Mouse (Mus musculus): ENCODE measurements around the gene Plrg1.

The Plrg1 gene

DNA sequence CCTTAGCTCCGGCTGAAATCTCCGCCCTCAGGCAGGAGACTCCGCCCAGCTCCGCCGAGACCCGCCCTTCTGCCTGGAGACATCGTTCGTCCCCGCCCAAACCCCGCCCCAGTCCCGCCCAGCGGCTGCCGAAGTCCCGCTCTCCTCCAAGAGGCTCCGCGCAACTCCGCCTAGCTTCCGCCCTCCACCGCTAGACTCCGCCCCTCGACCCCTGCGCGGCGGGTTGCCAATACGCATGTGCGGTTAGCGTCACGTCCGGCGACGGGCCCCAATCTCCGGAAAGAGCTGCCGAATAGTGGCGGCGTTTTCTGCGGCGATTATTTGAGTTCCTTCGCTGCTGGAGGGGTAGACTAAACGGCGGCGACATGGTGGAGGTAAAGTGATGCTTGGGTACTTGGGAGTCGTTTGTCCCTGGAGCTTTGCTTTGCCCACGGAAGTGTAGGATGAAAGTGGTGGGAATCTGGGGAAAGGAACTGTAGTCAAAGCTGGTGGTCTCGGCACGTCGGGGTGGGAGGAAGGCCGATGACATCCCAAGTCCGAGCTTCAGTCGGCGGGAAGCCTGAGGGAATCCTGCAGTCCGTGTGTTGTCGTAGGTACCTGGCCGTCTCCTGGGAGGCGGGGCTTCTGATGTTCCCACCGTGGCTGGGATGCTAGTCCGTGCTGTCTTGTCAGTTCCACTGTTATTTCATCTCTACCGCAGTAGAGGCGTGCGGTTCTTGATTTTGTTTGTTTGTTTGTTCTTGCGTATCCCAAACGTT, at the start of gene Plrg1:
Gene Plrg1 (plus strand): TSS at position 242 of the 758 bp plus-strand sequence.
- in situ Hi-C loops (cut with MboI, MseI), result no loop called here

DNA sequence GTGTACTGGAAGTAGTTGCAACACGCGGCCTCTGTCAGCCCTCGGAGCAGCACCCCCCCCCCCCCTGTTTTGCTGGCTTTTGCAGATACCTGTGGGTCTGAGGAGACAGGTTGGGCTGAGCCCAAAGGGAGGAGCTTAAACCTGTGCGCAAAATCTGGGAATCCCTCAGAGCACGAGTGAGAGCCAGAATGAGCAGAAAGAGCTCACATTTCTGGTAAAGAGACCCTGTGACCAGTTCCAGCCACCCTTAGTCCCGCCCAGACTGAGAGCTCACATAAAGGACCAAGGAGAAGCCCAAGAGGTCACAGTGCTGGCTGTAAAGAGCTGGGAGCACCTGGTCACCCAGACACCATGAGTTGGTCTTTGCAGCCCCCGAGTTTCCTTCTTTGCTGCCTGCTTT, 47.8 kb upstream of the Plrg1 start, which contains the start of gene Fgg:
Gene Fgg (plus strand): TSS at position 168 of the 400 bp plus-strand sequence.
- in situ Hi-C loops (cut with MboI, MseI), result no loop called here

DNA sequence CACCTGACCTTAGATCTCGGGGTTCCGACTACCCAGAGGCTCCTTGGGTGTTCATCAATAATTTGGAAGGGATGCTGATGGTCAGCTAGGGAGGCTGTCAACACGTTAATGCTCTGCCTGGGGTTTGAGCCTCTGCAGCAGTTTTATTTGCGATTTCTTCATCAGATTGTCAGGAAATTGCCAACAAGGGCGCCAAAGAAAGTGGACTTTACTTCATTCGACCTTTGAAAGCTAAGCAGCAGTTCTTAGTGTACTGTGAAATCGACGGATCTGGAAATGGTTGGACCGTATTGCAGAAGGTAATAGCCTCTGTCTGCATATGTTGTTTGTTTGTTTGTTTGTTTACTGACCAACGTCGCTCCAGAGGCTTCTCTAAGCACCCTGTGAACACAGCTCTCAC, 45.0 kb upstream of the Plrg1 start:
- in situ Hi-C loops (cut with MboI, MseI), result no loop called here

DNA sequence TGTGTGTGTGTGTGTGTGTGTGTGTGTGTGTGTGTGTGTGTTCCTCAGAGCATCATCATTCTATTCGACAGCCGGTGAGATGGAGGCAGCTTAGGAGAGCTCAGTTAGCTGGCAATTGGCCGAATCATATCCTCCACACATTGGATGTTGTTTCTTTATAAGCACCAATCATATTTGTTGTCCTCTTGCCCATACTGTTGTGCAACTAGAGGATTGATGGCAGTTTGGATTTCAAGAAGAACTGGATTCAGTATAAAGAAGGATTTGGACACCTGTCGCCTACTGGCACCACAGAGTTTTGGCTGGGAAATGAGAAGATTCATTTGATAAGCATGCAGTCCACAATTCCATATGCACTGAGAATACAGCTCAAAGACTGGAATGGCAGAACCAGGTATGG, 44.2 kb upstream of the Plrg1 start:
- in situ Hi-C loops (cut with MboI, MseI), result no loop called here

DNA sequence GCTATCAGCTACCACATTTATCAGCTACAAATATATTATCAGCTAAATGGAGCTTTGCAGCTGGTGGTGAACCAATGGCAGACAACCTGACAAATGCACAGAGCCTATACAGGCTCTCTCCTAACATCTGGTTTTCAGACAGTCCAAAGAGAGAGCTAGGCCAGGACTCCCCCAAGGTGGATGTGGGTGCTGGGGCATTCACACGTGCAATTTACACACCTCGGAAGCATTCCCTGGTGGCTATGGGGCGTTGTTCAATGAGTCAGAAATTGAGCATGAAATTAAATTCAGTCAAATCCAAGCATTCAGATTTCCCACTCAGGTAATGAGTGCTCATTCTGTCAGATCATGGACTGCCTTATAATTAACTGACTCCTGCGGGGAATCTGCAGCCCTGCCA, 43.8 kb upstream of the Plrg1 start:
- in situ Hi-C loops (cut with MboI, MseI), result no loop called here

DNA sequence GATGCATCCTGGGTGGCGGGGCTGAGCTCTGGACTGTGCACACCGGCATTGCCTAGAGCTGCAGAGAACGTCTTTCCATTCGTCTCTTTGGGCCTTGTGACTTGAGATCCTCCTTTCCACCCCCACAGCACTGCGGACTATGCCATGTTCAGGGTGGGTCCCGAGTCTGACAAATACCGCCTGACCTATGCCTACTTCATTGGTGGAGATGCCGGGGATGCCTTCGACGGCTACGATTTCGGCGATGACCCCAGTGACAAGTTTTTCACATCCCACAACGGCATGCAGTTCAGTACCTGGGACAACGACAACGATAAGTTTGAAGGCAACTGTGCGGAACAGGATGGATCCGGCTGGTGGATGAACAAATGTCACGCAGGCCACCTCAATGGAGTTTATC, 42.7 kb upstream of the Plrg1 start:
- in situ Hi-C loops (cut with MboI, MseI), result no loop called here

DNA sequence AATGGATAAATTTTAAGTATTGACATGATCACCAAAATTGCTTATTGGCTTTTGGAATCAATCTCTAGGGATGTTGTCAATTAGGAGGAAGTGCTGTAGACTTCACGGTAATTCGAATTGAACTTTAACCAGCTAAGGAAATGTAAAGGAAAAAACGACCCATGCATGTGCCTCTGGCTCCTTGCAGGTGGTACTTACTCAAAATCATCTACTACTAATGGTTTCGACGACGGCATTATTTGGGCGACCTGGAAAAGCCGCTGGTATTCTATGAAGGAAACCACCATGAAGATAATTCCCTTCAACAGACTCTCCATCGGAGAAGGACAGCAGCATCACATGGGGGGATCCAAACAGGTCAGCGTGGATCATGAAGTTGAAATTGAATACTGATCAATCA, 41.4 kb upstream of the Plrg1 start:
- in situ Hi-C loops (cut with MboI, MseI), result no loop called here

DNA sequence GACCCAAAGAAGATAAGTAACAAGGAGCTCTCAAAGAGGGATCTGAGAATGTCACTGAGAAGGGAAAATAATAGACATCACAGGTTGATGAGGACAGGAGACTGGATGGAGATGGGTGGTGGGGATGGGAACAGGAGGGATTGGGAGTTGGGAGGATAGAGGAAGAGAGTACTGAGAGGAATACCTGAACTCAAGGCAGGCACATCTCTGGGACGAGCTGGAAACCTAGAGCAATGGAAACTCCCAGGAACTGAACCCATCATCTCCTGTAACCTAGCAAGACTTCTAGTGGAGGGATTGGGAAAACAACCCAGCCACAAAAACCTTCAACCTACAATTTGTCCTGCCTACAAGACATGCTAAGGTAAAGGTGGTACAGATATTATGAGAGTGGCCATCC, 39.1 kb upstream of the Plrg1 start:
- in situ Hi-C loops (cut with MboI, MseI), result no loop called here

DNA sequence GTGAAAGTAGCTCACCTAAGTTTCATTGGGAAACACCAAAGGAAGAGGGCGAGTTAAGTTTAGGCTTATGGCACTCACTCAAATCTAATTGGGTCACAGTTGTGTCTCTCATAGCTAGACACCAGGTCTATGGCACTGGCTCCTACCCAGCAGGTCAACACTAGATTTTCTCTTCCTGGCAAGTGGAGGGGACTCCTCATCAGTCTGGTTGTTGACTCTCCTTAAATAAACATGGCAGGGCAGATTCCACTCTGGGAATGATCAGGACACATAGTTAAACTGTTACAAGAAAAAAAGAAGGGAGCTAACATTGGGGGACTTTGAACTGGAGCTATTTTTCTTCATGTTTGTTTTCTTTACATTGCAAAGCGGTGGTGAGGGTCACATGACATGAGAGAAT, 34.9 kb upstream of the Plrg1 start:
- in situ Hi-C loops (cut with MboI, MseI), result no loop called here

DNA sequence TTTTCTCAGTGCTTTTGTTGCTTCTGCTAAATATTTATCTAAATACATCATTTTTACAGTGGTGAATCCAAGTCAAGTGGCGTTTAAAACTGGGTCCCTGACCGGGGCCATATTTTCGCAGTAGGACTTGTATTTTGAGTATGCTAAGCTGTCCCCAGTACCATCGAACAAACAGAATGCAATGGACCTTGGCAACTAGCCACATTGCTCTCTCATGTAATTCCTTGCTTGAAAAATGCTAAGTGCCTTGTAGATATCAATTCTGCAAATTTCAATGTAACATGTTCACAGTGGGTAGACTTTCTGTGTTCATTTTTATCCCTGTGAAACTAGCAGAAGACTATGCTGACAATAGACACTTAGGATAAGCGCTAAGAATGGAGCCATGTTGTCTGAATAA, 34.1 kb upstream of the Plrg1 start:
- in situ Hi-C loops (cut with MboI, MseI), result no loop called here

DNA sequence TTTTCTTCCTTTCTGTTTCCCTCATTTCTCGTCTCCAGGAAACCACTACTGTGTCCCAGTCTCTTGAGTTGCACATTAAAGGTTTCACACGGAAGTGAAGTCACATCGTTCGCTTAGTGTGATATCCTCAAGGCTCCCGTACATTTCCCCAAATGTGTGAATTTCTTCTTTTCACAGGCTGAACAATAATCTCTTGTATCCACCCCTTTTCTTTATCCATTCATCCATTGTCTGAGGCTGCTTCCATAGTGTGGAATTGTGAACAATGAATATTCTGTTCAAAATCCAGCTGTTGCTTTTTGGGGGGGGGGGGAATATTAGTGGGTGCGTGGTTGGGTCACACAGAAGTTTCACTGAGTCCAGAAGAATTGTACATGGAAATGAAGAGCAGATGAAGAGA, 30.3 kb upstream of the Plrg1 start:
- in situ Hi-C loops (cut with MboI, MseI), result no loop called here

DNA sequence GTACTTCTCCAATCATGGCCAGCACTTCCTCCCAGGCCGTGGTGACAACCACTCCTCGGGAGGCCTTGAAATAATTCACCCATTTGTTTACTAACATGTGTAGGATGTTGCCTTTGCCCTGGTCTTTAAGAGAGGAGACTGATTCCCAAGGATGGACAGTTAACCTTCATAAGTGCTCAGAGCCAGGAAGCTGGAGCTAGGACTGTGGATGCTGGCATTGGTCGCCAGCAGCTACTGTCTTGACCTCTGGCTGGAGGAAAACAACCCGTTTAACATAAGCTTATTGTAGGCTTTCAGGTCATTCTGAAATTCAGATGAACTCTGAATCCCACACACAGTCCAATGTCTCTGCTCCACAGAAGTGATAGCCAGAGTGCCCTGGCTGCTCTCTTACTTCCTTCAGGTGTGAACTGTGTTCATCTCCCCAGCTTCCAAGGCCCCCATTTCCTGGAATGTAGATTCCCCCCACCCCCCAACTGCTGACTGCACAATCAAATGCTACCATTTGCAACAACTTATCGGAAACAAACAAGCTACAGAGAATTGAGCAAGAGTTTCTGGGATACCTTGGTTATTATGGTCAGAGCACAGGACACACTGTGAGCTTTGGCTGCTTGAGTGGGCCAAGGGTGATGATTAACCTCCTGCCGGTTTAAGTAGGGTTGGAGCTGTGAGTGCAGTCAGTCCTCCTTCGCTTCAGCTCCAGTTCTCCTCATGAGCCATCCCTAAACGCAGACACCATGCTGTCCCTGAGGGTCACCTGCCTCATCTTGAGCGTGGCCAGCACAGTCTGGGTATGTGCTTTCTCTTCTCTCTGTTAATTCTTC, 29.6 kb upstream of the Plrg1 start, which contains the start of gene Fga:
Gene Fga (plus strand): TSS at position 602 of the 827 bp plus-strand sequence.
- in situ Hi-C loops (cut with MboI, MseI), result no loop called here

DNA sequence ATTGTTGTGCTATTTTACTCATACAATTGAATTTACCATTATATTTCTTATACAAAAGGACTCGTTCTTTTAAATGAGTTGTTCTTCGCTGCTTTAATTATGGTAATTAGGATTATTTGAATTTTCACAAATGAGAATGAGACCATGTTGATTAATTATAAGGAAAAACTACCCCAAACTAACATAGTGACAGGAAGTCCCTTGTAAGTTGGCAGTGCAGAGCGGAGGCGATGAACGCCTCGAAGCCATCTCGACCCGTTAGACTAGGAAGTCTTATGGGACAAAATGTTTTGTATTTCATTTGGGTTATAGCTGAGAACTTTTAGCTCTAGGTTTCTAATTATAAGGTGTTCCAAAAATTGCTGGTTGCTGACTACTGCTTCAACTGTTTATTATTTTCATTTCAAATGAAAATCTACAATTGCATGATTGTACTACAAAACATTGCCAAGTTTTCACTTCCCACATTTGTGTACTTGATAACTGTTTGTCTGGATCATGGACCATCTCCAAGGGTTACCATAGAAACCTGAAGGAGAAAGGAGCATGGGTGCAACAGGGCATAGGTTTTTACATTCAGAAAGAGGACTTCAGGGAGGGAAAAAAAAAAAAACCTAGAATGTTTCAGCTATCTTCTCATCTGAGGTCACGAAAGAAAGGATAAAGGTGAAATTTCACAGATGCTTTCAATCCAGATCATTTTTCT, 27.6 kb upstream of the Plrg1 start:
- in situ Hi-C loops (cut with MboI, MseI), result no loop called here

DNA sequence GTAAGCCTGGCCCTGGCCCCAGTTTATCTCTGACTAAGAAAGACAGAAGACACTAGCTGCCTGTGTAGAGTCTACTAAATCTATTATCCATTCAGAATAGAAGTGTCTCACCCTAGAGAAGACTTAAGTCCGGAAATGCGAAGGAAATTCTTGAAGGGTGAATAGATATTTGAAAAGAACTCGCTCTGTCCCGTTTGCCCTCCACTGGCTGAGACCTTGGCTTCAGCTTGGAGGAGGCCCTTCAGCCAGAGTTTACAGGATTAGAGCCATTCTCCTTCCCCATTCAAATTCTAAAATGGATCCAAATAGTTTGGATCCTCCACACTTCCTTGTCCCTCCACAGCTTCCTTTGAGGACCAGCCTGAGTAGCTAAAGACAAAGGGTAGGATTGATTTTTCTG, 25.0 kb upstream of the Plrg1 start:
- in situ Hi-C loops (cut with MboI, MseI), result no loop called here

DNA sequence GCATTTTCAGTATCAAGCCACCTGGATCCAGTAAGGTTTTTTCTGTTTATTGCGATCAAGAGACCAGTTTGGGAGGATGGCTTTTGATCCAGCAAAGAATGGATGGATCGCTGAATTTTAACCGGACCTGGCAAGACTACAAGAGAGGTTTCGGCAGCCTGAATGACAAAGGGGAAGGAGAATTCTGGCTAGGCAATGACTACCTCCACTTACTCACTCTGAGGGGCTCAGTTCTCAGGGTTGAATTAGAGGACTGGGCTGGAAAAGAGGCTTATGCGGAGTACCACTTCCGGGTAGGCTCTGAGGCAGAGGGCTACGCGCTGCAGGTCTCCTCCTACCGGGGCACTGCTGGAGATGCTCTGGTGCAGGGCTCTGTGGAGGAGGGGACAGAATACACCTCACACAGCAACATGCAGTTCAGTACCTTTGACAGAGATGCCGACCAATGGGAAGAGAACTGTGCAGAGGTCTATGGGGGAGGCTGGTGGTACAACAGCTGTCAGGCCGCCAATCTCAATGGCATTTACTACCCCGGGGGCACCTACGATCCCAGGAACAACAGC, 22.5 kb upstream of the Plrg1 start:
- in situ Hi-C loops (cut with MboI, MseI), result no loop called here

DNA sequence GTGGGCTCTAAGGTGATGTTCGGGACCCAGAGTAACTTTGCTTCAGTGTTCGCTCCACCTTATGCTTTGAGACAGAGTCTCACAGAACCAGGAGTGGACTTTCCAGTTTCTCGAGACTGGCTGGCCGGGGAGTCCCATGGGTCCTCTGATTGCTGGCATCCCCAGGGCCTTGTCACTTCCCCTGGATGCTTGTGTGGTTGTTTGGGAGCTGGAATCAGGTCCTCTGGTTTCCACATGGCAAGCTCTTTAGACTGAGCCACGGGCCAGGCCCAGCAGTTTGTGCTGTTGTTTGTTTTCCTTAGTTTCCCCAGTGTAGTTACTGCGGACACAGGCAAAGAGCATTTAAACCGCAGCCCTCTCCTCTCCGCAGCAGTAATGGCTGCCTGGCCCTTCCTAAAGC, 21.5 kb upstream of the Plrg1 start:
- in situ Hi-C loops (cut with MboI, MseI), result no loop called here

DNA sequence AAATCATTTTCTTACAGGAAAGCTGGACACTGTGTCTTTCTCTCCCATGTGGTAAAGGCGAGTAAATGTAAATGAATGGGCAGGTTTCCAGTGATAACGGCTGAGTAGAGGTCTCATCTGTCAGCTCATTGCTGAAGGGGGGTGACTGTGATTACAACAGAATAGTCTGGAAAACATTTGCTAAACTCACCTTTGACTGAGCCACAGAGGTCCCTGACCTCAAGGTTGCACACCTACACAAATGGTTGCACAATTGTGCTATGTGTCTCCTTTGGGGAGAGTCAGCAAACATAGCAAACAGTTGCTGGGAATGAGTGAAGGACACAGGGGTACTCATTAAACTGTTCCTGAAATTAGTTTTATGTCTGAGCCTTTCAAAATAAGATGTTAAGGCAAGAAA, 16.5 kb upstream of the Plrg1 start:
- in situ Hi-C loops (cut with MboI, MseI), result no loop called here

DNA sequence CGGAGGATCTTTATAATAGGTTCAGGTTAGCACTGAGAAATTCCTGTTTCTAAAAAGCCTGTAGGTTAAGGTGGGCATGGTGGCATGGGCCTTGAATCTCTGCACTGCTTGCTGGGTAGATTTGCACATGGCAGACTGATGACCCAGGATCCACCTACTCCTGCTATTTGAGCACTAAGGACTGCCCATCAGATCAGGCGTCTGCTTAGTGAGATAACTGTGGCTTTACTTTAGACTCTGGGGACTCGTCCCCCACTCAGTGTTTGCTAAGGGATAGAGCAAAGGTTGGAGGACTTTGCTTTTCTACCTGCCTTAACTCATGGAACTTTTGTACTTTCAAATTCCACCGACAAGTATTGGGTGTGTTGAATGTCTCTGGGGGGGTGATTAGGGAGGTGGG, 15.7 kb upstream of the Plrg1 start:
- in situ Hi-C loops (cut with MboI, MseI), result no loop called here

DNA sequence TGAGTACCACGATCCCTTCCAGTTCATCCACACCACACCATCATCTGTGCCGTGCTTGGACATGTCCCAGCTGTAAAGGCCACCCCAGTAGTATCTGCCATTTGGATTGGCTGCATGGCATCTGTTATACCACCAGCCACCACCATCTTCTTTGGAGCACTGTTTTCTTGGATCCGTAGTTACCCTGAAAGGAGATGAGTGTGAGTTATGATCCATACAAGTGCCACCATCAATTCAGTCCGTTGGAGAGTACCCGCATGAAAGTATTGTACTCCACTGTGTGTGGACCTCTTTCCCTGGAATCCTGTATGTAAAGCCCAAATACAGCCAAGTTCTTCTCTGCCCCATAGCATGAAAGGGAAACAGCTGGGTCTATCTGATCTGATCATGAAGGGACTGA, 12.9 kb upstream of the Plrg1 start:
- in situ Hi-C loops (cut with MboI, MseI), result no loop called here

DNA sequence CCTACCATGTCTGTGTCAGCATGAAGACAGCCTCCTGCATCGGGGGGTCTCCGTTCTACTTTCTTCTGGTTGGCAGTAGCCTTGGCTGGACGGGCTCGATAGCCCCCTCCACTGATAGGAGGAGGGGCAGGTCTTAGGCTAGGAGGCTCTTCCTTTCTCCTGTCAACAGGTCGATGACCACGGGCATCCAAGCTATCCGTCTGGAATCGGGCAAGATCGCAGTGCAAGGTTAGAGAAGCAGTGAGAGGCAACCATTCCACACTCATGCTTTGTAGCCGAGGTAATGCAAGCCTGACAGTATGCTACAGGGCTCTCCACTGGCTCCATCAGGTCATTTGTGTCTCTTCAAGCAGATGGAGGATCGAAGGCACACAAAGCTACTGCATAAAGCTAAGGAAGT, 8.7 kb upstream of the Plrg1 start:
- in situ Hi-C loops (cut with MboI, MseI), result no loop called here

DNA sequence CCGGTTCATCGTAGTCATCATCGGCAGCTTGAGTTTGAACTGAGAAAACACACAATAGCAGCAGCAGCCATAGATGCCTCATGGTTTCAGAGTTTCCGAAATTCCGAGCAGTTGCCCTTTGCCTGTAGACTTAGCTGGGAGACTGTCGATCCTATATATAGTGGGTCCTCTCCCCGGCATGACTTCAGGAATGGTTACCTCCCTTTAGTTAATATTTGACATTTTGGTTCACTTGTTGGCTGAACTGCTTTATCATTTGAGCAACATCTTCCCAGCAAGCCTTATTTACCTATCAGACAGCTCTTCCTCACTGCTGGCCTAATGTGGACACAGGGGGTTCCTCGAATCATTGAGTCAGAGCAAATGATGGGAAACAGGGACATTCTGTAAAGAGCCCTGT, 5.6 kb upstream of the Plrg1 start, which contains the start of gene Fgb:
Gene Fgb (minus strand): TSS at position 184 of the 400 bp plus-strand sequence.
- in situ Hi-C loops (cut with MboI, MseI), result loop anchor here (5.0 kb wide), 1 partner anchor 47 kb away; no protein-coding TSS in a partner anchor

DNA sequence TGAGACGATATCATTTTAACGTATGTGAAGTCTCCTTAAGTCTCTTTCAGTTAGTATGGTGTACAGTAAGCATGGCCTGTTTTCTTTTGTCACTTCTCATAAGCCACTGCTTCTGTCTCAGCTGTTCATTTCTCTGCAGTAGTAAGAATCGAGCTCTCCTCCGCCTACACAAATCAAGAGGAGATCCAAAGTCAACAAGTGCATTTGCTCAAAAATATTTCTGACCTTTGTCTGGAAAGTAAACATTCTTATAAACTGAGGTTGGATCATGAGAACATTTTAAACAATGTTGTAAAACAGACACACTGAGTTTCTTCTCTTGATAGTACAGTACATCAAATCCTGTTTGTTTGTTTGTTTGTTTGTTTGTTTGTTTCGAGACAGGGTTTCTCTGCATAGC, 4.7 kb upstream of the Plrg1 start:
- in situ Hi-C loops (cut with MboI, MseI), result loop anchor here (5.0 kb wide), 1 partner anchor 48 kb away; no protein-coding TSS in a partner anchor

Measured in regulatory T cell (primary cell).